Mouse (Mus musculus) thymus, postnatal 4 days (tissue): ENCODE results near the gene Cfl1.

ENCODE experiments used
- DNase-seq: peaks from one replicate; pipeline ENCODE4 v3.0.0; 2021

Cfl1 gene

GRCm38 (mm10) chr19:5490313-5490897, at the start of gene Cfl1:
TSS of gene Cfl1 (plus strand) at chr19:5490455.
- peak; percentile 97 for DNase-seq

- DNase-seq: no peak
Measured at GRCm38 (mm10) chr19:5444371-5444908, 45.8 kb upstream of the Cfl1 start.

DNA sequence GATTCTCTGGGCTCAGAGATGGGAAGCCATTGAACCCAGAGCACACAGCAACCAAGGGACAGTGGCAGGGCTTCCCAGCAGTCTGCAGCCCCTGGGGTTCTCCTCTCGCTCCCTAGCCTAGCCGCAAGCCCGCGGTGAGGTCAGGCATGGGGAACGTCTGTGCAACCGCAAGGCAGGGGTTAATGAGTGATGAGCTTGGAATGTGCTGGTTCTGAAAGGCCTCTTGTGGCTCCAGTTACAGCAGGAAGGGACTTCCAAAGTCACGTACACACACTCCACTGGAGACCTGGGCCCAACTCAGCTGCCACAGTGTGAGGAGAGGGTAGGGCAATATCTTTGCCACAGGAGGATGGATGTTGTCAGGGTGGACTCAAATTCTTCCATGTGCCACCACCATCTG, 45.3 kb upstream of the Cfl1 start:
- DNase-seq: no peak

DNA sequence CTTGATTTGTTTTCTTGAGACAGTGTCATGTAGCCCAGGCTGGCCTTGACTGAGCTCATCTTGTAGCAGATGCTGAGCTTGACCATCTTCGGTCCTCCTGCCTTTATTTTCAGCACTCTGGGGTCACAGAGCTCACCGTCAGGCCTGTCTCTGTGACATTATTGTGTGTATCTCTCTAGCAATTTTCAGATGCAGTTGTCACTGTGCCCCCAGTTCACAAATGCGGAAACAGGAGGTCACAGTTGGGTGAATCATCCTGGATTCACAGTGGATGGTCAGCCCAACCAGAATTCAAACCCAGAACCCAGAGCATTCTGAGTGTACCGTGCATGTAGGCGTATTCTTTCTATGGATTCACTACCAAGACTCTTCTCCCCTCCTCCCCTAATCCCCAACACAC, 44.5 kb upstream of the Cfl1 start:
- DNase-seq: no peak

DNA sequence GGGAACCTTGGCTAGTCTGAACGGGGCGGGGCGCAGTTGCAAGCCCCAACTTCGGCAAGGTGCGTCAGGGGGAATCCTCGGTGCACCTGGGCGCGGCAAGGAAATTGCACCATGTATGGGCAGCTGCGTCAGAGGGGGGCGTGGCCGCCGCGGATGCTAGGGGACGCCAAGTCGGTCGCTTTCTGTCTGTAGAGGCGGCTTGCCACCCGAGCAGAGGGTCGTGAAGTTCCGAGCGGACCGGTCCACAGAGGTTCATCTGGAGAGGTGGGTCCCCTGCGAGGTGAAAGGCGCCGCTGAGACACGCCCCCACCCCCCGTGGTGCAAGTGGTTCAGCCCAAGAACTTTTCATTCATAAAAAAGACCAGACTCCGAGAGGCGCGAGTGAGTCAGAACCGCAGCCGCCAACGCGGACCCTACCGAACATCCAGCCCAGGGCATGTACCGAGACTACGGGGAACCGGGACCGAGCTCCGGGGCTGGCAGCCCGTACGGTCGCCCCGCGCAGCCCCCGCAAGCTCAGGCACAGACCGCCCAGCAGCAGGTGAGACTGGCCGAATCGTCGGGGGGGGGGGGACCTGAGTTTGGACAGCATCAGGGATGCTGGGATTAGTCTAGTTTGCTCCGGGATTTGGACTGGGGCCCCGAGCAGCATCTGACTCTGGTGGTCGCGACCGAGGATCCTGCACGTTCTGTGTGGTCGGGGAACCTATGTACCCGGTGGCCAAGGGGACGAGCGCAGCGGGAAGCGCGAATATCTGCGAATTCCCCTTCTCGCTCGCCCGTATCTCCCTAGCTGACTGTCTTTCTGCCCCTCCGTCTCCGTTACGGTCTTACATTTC, 42.5 kb upstream of the Cfl1 start, which contains the start of gene Fosl1:
TSS of gene Fosl1 (plus strand) at position 33 of the 839 bp plus-strand sequence.
- peak; percentile 93 for DNase-seq

- peak; percentile 54 for DNase-seq
Measured at GRCm38 (mm10) chr19:5448354-5449150, 41.7 kb upstream of the Cfl1 start.

GRCm38 (mm10) chr19:5449673-5450072, 40.6 kb upstream of the Cfl1 start:
- no peak for DNase-seq

GRCm38 (mm10) chr19:5451766-5452165, 38.5 kb upstream of the Cfl1 start:
- DNase-seq: peak; percentile 13

- peak; percentile 14 for DNase-seq
Measured at GRCm38 (mm10) chr19:5455037-5455436, 35.2 kb upstream of the Cfl1 start.

DNA sequence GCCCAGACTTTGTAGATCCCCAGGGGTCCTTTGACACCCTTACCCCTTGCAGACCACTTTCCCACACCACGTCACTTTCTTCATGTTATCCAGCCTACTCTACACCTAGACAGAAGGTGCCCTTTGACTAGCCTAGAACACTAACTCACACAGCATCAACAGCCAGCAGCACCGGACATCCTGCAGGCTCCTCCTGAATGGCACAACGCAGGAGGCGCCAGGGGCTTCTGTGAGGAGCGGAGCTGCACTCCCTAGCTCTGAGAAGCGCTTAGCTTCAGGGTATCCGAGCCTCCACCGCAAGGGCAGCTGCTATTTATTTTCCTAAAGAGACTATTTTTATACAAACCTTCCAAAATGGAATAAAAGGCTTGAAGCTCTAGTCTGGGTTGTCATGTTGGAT, 34.7 kb upstream of the Cfl1 start:
- DNase-seq: peak; percentile 15

DNA sequence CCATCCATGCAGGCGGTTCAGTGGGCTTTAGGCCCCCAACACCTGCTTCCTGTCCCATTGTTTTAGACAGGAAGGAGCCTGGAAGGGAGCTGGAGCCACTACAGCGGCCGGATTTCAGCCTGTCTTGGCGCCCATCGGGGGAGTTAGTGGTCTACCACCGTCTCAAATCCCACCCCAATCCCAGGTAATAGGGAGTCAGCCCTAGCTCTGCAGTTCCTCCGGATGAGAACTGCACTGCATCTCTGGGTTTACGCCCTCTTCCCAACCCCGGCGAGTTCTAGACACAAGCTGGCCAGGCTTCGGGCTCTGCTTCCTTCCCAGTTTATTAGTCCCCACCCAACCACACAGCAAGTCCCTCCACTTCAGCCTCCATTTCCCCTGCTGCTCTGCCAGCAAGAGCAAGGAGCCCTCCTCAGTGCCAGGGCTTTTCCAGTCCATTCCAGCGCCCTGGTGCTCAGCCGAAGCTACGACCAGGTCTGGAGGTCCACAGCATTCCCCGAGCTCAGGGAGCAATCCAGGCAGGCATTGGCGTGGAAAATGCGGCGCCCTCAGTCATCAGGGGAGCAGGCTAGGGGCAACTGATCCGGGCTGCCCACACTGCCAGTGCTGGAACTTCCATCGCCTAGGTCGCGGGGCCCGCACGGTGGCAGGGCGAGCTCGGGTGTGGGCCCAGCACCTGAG, 33.9 kb upstream of the Cfl1 start:
- DNase-seq: peak; percentile 36

DNA sequence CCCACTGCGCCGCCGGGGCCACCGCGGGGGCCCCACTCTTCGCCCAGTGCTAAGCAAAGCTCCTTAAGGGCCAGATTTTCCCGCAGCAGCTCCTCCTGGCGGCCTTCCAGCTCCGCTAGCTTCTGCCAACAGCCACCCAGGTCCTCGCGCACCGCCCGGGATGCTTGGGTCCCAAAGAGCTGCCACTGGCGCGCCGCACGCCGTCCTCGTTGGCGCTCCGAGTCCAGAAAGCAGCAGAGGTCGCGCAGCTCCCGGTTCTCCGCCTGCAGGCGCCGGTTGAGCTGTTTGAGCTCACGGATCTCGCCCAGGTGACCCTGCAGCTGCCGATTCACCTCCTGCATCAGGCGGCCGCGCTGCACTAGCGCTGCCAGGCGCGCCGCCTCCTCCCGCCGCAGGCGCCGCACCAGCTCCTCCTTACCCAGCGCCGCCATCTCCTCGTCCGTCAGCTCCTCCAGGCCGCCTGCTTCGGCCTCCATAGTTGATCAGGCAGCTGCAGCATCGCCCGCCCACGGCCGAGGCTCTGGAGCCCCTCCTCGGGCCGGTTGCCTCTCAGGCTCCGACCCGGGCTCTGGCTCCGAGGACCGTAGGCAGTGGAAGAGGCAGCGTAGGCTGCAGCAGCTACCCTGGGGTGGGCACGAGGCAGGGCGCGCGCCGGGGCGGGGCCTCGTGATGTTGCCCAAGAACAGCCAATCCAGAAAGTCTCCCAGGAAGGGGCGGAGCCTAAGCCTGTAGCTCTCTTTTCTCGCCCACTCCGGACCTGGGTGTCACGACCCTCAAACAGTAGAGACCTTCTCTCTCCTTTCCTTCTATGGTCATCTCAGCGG, 33.1 kb upstream of the Cfl1 start:
- peak; percentile 97 for DNase-seq

GRCm38 (mm10) chr19:5457746-5458442, 32.4 kb upstream of the Cfl1 start, which contains the start of gene Ccdc85b:
TSS of gene Ccdc85b (minus strand) at chr19:5457894.
- DNase-seq: no peak

GRCm38 (mm10) chr19:5459019-5459418, 31.2 kb upstream of the Cfl1 start:
- DNase-seq: peak; percentile 13

- no peak for DNase-seq
Measured at GRCm38 (mm10) chr19:5459896-5460295, 30.4 kb upstream of the Cfl1 start.

DNA sequence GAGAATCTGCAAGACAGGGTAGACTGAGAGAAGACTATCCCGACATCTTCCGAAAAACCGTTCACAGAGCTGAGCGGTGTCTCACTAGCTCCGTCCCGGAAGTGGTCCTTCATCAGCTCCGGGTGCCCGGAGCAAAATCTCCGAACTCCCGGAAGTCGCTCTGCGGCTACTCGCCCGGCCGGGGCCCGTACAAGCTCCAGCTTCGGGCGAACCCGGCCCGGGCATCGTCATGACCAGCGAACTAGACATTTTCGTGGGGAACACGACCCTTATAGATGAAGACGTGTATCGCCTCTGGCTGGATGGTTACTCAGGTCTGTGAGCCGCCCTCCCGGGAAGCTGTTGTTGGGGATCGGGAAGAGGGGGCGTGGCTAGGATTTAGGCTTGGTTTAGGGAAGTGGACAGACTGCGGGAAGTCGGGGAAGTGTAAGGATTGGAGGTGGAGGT, 29.8 kb upstream of the Cfl1 start, which contains the start of gene Fibp:
TSS of gene Fibp (plus strand) at position 151 of the 447 bp plus-strand sequence.
- DNase-seq: peak; percentile 86

GRCm38 (mm10) chr19:5461411-5461810, 28.8 kb upstream of the Cfl1 start:
- peak; percentile 9 for DNase-seq

GRCm38 (mm10) chr19:5463212-5463611, 27.0 kb upstream of the Cfl1 start:
- peak; percentile 19 for DNase-seq

DNA sequence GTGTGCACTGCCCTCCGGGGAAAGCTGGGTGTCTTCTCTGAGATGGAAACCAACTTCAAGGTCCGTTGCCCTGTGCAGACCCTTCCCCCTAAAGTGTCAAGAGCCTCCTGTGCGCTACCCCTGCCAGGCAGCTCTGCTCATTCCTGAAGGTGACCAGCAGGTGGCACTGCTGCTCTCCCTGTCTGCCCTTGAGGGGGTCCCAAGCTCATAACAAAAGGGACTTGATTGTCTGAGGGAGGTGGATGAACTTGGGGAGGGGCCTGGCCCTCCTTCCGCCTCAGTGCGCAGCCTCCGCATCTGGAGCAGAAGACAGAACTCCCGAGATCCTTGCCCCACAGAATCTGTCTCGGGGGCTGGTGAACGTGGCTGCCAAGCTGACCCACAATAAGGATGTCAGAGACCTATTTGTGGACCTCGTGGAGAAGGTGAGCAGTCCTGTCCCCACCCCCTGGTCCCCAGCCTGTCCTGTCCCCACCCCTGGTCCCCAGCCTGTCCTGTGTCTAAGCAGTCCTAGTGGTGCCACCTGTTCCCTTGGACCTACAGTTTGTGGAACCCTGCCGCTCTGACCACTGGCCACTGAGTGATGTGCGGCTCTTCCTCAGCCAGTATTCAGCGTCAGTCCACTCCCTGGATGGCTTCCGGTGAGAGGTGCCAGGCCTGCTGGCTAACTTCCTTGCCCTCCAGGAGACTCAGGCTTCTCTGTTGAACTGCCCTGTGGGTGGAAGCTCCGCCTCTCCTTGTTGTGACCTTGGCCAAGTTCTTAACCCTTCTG, 26.3 kb upstream of the Cfl1 start:
- DNase-seq: peak; percentile 87

DNA sequence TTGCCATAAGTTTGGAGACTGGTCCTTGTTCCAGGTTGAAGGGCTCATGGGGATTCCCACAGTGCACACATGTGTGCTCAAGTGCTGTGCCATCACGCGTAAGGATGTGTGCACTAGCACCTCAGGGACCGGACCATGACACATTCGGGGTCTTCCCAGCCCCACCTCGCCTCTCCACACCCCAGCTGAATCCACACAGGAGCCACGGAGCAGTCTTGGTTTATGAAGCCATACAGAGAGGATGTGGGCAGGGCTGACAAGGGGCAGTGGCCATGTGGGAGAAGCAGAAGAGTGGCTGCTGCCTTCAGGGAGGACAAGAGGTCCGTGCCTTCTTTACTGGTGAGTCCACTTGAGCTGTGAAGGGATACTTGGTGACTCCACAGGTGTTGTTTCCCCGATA, 25.2 kb upstream of the Cfl1 start:
- peak; percentile 12 for DNase-seq
